Mouse (Mus musculus) neutrophil, adult 83 days (primary cell): ENCODE measurements around the gene Cyba. TPM values are rescaled to one million over a fixed set of nuclear protein-coding genes. Genes with fewer than 3 reads are reported as not detected.

Source experiments
- total RNA-seq, 2 experiments: library from RNA; stranded (reverse); gene quantifications; one replicate each; pipeline ENCODE4 v1.2.4; 2023

Gene Cyba
- 100 to 1,000 TPM; 778 to 797 TPM for total RNA-seq

GRCm38 (mm10) chr8:122432443-122433268 lies at the start of gene Cyba:
Gene Cyba (minus strand): TSS chr8:122432930.

GRCm38 (mm10) chr8:122475580-122476320 lies 43.0 kb upstream of the Cyba start, which contains the start of the genes Rnf166 and Ctu2:
Gene Rnf166 (minus strand): TSS chr8:122476064.
Gene Ctu2 (plus strand): TSS chr8:122476143.

GRCm38 (mm10) chr8:122460524-122461472 lies 28.1 kb upstream of the Cyba start, which contains the start of gene Snai3:
Gene Snai3 (minus strand): TSS chr8:122460733.

GRCm38 (mm10) chr8:122443262-122444006 lies 10.7 kb upstream of the Cyba start, which contains the start of gene Mvd:
Gene Mvd (minus strand): TSS chr8:122443422.

DNA sequence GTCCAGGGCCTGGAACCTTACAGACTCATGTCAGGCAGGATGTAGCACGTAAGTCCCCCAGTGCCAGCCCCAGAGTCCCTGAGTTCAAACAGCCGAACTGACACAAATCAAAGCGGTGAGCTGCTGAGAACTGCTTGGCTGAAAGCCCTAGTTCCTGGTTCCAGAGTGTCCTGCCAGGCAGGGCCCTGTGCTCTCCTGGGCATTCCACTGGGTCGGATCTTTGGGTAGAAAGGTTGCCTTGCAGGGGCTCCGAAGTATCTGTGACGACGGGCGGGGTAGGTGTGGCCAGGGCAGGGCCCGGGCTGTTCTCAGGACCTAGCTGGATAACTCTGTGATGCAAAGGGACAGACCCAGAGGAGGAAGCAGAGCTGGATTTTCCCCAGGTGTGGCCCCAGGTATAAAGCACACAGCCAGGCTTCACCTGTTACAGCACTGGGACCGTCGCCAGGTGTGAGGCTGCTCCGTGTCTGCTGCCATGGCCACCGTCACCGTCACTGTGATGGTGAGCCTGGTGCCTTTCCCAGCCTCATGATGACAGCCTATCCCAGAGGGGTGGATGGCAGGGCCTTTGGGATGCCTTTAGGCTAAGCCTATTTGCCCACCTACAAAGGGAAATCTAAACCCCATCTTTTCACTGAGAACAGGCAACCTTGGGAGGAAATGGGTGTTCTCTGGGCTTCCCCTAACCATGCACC lies 11.2 kb downstream of the Cyba start, which contains the start of gene Il17c:
TSS of gene Il17c (plus strand) at position 645 of the 695 bp plus-strand sequence.

DNA sequence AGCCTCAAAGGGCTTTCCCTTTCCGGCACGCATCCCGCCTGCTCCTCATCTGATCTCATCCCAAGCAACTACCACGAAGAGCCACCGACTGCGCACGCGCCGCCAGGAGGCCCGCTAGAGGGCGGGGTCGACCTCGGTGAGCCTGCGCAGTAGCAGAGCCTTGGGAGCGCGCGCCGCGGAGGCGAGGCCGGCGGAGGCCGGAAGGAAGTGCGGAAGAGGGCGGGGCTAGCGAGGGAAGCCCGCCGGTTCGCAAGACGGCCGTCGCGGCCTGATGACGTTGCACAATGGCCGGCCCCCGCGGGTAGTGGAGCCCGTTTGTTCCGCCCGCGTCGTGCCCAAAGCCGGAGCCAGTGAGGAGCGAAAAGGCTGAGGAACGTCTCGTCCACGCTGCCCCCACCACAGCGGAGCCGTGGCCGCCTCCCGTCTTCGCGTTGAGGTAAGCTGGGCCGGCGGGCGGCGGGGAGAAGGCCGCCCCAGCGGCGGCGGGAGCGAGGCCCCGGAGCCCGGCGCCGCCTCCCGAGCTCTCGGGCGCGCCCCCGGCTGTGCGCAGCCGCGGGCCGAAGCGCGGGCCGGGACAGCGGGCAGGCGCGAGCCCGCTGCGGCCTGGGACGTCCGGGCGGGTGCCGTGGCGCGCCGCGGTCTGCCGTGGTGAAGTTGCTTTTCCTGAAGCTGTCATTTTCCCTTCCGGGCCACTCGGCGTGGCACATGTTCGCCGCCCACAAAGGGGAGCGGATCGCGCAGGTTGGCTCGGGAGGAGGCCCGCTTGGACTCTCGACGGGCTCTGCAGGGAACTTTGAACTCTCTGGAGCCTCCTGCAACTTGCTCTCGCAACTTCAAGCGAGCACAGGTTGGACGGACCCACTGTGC lies 56.1 kb downstream of the Cyba start, which contains the start of gene Zc3h18:
TSS of gene Zc3h18 (plus strand) at position 245 of the 867 bp plus-strand sequence.

Other genes starting within 250 kb of the Cyba start
- gene Zfpm1, start 150.8 kb downstream of the Cyba start, total RNA-seq: 10 to 100 TPM; 27.9 to 46.5 TPM
- not detected for gene Trhr2, start 72.2 kb downstream of the Cyba start, total RNA-seq
- 10 to 100 TPM; 55.6 to 56.3 TPM for gene Zc3h18, start 56.3 kb downstream of the Cyba start, total RNA-seq
- not detected for gene Il17c, start 10.9 kb downstream of the Cyba start, total RNA-seq
- 10 to 100 TPM in 1 of 2 experiments, 1 to 10 TPM in 1; 8.6 to 10.3 TPM for gene Mvd, start 10.5 kb upstream of the Cyba start, total RNA-seq
- not detected for gene Snai3, start 27.8 kb upstream of the Cyba start, total RNA-seq
- gene Rnf166, start 43.1 kb upstream of the Cyba start, total RNA-seq: 10 to 100 TPM; 46.3 to 60.3 TPM
- 10 to 100 TPM; 10.5 to 12.6 TPM for gene Ctu2, start 43.2 kb upstream of the Cyba start, total RNA-seq
- gene Piezo1, start 118.4 kb upstream of the Cyba start, total RNA-seq: 10 to 100 TPM; 36.0 to 51.0 TPM
- gene Cdt1, start 135.1 kb upstream of the Cyba start, total RNA-seq: 10 to 100 TPM; 51.4 to 59.5 TPM
- gene Aprt, start 144.0 kb upstream of the Cyba start, total RNA-seq: 100 to 1,000 TPM; 172 to 173 TPM
- 10 to 100 TPM; 72.6 to 77.7 TPM for gene Galns, start 178.5 kb upstream of the Cyba start, total RNA-seq
- 10 to 100 TPM; 37.4 to 43.3 TPM for gene Trappc2l, start 178.7 kb upstream of the Cyba start, total RNA-seq
- not detected for gene Pabpn1l, start 189.8 kb upstream of the Cyba start, total RNA-seq